Mouse (Mus musculus) hematopoietic stem cell, adult 5-6 weeks (primary cell): ENCODE measurements at regions not wholly inside any gene's neighbourhood (a gene's known extent, or its start where the extent isn't known, plus 50 kb on each side); places are given as distances from the start of the nearest gene placed in this dataset.
"Not testable (repeated sequence)": the region's sequence is repeated elsewhere in the genome, so short reads cannot be mapped to it uniquely, and the experiment has no call there.

Experiments used
- ATAC-seq, 2 experiments: fragments of 125-278 bp in 1 of 2; replicated peaks in 1 of 2; 2 replicates each; pipeline ENCODE4 v1.8.0; 2016 to 2017; ENCODE audit warnings: inconsistent platforms in 2 of 2, mild to moderate bottlenecking in 2 of 2, moderate number of reproducible peaks in 2 of 2, low read depth in 1 of 2, moderate TSS enrichment in 1 of 2; ENCODE audit not compliant: low FRiP score in 2 of 2, poor library complexity in 2 of 2, severe bottlenecking in 2 of 2, insufficient read depth in 1 of 2, low TSS enrichment in 1 of 2

DNA sequence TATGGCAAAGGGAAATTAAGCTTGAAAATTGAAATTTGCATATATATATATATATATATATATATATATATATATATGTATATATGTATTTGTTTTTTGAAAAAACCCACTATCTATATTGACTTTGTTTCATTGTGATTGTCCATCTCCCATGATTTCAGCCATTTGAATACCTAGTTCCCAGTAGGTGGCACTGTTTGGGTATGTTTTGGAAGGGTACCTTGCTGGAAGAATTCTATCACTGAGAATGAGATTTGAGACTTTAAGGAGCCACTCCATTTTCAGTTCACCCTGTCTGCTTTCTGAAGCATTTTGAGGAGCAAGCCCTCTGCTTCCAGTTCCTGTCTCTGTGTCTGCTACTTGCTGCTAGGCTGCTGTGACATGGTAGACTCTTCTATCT, 72.8 kb upstream of the Ugt8a start:
- ATAC-seq, result no peak

DNA sequence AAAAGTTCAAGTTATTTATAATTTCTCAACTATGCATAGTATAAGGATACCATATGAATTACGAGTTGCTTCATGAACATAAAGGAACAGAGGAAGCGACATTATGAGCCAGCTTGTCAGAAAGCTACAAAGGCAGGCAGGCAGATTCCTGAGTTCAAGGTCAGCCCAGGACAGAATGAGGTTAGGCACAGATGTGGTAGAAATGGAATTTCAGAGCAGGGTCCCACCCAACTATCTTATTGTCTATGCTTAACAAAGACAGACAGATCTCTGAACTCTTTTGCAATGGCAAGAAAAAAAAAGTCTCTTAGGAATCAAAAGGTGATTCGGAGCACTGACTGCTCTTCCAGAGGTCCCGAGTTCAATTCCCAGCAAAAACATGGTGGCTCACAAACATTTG, 77.7 kb upstream of the Ugt8a start:
- no peak for ATAC-seq

DNA sequence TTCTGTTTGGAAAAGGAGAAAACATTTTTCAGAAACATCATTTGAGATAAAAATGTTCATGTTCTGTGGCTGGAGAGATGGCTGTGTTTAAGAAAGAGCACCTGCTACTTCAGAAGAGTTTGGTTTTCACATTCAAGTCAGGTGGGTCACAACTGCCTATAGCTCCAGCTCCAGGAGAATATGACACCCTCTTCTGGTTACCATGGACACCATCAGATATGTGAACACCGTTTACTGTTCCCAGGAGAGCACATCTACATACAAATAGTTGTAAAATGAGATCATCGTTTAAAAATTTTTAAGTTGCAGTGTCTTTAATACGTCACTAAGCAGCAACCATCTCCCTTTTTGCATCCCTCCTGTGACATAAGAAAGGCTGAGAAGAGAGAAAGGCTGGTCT, 105.9 kb upstream of the Ugt8a start:
- ATAC-seq, result no peak

DNA sequence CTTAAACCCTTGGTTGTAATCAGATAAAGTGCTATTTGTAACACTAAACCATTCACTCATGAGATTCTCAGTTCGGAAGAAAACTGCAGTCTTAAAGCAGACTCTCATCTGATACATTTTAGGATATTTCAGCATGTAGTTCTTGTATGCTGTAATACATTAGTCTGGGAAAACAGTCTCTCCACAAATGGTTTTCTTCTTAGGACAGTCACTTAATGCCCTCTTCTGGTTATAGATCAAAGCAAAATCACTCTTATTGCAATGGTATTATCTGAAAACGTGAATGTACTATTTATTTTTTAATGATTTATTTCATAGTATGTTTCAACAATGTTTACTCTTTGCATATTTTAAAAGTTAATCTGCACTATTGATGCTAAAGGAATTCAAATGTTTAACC, 106.4 kb upstream of the Ugt8a start:
- ATAC-seq, result no peak

DNA sequence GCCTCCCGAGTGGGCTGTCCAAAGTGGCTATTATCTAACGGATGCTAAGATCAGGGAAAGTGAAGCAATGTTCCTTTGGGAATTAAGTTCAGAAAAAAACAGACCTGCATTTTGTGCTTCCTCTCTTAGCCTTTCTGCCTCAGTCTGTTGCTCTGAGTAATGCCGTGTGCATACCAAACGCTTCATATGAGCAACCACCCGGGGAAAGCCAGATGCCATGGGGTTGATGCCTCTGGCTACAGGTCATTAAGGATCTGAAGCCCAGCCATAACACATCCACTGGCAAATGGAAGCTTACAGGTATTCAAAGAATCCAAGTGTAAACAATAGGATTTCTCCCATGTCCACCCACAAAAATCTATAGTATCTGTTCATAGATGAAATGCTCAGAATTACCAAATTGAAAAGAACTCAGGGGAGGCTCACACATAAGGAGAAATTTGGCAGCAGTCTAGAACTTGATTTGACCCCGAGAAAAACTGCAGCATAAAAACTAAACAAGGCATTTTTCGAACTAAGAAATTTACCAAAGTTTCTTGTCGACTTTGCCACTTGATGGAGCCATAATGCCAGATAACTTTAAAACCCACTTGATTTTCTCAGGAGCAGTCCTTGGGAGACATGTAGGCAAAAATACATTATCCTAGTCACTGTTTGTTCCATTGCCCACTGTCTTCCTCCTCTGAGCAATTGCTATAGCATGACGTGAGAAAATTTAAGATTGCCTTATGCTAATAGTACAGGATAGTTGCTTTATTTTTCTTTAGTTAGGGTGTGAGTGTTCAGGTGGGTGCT, 107.8 kb upstream of the Ugt8a start:
- no peak for ATAC-seq

DNA sequence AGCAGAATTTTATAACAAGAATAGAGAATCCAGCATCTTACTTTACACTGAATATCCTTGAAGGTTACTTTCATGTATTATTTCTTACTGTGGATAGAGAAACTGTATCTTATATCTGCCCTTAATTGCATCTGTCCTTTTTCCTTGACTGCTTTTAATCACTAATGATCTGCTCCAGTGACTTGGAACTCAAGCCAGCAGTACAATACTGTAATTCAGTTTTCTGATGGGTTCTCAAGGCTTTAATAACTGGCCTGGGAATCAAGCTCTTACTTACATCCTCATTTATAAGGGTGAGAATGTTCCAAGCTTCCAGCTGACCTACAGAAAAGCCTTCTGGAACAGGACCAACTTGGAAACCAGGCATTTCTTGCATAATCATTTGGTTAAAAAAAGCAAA, 120.2 kb upstream of the Ugt8a start:
- no peak for ATAC-seq

DNA sequence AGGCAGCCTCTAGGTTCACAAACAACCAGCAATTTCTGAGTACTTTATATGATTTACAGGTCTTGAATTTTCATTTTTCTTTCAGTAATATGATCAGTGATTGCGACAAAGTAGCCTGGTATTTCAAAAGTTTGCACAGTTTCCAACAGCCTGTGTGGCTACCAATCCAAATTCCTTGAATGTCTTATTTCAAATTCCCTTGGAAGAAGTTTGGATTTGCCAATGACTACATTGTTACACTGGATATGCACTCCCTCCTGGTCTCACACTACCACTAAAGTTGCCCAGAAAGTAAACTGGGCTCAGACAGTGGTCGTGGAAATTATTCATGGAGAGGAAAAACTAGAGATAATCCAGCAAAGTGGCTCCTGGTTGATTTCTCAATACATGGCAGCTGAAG, 166.7 kb upstream of the Ugt8a start:
- no peak for ATAC-seq

DNA sequence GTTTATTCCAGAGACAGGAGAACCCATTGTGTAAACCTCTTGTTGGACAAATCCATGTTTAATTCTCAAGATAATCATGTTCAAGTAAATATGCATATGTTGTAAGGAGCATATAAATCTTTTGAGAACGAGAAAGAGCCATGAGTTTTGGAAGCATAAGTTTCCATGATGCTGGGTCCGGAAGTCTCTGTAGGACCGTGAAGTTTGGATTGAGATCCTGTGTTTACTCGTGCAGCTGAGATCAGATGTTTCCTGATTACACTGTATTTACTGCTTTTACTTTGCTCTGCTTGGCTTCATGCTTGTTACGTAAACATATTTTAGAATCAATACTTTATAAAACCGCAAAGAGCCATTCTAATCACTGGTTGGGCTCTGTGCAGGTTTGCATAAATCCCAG, 171.0 kb upstream of the Ugt8a start:
- ATAC-seq, result no peak

DNA sequence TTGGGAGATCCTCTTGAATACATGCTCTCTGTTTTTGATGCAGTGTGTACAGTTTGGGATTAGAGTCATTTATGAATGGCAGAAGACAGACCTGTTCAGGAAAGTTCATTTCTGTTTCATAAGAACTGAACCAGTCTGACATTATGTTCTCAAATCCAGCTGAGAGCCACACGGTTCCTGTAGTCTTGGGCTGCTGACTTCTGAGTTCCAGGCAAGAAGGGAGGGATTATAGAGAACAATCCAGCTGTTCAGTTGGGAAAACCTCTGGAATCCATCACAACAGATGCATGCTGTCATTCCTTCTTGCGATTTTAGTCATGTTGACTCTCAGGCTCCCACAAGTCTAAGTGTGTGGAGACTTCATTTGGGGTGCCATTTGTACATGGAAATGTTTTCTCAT, 179.4 kb upstream of the Ugt8a start:
- ATAC-seq, result no peak

DNA sequence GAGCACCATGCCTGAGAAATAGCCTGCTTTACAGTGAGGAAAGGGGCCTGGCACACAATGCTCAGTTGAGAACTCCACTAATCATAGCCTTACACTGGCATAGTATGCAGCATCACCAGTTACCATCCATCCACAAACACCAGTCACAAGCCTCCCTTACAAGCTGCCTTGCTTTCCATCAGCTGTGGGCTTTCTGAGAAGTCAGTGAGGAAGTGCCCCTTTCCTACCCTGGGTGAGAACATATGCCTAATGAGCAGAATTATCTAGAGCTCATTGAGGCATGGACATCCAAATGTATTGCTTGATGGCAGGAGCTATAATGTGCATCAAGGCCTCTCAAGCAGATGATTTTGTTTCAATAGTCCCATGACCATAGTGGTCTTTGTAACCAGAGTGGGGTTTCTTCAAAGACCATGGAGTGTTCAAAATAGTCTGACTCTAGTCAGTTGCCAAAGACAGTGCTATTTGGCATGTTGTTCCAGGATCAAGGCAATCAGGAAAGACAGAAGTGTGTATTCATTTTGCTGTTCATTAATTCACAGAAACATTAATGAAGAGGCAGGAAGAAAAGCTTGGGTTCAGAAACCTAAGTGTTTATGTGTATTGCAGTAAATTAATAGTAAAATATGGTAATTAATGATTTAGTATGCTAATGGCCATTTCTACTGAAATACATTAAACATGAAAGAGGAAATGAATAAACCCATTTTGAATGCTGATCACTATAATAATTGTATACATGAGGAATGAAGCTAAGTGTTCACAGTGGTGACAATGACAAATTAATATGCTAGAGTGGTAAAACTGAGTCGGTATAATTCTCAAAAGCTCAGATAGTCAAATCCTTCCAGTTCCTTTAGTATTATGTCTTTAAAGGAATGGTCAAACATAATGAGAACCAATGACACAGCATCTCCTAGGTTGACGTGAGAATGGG, 184.2 kb upstream of the Ugt8a start:
- no peak for ATAC-seq

DNA sequence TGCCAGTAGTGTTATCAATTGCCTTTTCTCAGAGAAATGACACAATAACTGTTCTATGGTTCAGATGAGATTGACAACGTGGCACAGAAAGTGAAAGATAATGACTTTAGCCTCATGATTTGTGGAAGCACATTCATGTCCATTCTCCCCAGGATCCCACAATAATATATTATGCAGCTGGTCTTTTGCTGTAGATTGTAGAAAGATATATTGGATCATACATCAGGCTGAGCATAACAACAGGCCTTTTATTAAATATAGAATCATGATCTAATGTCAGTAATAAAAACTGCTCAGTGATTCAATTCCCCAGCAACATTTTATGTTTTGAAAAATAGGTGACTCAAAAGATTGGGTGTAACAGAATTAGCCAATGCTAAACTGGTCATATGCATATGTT, 196.9 kb upstream of the Arsj start:
- ATAC-seq, result no peak

DNA sequence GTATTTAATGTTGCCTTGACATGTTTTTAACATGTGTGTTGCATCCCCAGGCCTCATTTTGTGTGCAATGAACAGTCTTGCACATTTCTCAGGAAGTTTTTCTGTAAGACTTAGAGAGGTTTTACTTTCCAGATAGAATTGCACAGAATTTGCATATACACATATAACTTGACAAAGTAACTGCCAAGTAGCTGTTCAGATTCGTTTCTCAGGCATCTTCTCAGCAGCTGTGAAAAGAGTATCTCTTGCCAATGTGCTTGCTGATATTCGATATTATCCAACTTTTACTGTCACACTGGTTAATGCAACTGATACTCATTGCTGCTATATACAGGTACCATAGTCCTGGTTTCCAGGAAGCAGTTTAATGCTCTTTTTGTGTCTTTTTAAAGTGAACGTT, 154.5 kb upstream of the Arsj start:
- no peak for ATAC-seq

DNA sequence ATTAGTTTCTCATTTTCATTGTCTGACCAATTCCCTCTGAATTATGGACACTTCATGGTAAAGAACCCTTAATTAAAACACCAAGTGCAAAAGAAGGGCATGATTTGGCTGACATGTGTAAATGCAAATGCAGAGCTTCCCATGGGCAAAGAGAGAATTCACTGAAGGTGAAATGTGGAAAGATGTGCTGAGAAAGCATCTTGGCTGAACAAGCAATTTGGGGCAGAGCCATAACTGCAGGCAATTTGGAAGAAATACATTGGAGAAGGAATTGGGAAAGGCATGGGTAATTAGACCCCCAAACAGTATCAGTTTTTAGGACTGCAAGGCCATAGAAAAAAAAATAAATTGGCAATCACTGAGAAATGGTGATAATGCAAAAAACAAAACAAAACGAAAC, 153.3 kb upstream of the Arsj start:
- no peak for ATAC-seq

DNA sequence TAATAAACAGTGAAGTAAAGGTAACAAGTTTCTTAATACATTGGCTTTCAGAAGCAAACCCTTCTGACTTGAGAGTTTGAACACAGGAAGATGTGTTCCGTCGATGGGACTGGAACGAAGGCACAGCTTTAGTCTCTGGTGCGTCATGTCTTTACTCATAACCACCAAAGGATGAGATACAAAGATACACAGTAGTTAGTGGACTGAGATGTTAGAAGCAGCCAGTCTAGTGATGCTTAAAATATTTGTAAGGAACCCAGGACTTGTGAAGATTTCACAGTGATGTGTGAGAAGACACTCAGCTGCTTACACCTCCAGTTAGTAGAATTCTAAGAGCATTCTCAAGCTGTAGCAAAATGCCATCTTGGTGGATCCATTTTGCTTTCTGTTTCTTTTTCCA, 135.9 kb upstream of the Arsj start:
- ATAC-seq, result no peak

DNA sequence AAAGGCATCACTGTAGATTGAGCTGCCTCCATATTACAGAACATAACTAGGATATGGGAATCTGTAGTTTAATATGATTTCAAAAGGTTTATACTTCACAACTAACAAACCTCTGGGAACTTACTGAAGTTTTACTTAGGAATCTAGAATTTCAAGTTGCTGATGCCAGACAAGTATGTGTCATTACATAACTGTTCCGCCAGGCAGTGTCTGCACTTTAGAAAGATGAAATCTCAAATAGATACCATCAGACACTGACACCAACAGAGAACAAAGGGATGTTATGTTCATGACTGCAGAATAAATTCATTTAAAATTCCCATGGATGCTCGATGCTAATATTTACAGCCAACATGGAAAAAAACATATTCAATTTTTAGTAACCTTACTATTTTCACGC, 117.7 kb upstream of the Arsj start:
- no peak for ATAC-seq

DNA sequence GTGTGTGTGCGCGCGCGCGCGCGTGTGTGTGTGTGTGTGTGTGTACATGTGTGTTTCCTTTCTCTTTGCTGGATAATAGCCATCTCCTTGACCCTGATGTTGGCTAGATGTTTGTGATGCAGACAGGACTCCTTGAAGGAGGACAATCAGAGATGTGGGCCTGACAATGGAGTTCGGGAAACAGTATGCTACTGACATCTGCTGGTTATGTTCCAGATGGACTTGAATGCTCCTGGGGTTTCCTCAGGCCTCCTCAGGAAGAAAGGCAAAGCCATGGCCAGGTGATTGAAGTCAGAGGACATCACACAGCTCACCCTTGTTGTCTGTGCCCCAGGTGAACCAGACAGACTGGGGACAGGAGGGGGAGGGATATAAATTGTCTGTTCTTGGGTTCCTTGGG, 102.2 kb upstream of the Arsj start:
- ATAC-seq, result no peak

DNA sequence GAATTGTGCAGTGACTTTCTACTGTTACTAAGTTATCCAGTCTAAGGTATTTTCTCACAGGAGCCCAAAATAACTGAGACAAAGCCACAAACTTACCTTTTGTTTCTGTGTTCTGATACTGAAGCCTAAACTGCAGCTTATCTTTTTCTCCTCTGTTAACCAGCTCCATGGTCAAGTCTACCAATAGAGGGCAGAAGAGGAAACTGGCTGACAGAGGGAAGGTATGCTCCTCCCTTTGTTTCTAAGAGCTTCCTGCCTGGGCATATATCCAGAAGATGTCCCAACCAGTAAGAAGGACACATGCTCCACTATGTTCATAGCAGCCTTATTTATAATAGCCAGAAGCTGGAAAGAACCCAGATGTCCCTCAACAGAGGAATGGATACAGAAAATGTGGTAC, 91.5 kb upstream of the Arsj start:
- ATAC-seq, result not testable (repeated sequence)

DNA sequence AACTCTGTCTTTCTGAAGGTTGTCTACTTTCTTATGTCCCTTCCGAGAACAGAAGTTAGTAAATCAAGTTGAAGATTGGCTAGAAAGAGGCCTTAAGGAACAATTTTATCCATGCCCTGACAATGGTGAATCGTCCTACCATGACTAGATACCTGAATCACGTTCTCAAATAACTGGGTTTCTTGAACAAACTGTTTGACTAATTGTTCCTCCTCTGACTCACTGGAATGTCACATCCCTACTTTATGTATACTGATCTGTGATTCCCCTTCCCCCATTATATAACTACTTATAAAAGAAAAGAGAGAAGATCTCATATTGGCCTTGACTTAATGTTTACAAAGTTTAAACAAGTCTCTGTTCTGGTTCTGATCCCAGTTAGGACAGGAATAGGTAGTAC, 89.9 kb upstream of the Arsj start:
- ATAC-seq, result no peak
